Mouse (Mus musculus): ENCODE measurements at regions not wholly inside any gene's neighbourhood (a gene's known extent, or its start where the extent isn't known, plus 50 kb on each side); places are given as distances from the start of the nearest gene placed in this dataset.

- CTCF ChIA-PET: interaction anchor here (0.6 to 0.7 kb wide), 2 partner anchors 26 to 240 kb away, joined by 3 to 4 read pairs; no protein-coding TSS in a partner anchor
These were observed 84.8 kb upstream of the Calm2 start for GRCm38 (mm10) chr17:87531411-87532157.

DNA sequence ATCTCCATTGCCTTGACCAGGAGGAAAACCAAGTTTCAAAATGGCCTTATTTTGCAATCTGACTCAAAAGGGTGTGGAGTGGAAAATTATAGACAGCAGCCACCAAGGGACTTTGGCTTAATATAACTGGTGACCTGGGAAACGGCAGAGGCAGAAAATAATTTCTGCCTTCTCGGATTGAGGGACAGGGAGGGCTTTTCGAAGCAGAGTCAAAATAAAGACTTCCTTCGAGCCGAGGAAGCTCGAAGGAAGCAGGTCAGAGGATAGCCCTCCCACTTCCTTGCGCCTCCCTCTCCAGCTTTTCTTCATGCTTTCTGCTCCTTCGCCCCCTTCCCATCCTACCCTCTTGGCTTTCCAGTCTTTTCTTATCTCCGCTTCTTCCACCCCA lies 85.4 kb upstream of the Calm2 start:
- CTCF ChIA-PET: interaction anchor here (0.6 to 0.7 kb wide), 2 partner anchors 27 to 241 kb away, joined by 3 to 4 read pairs; no protein-coding TSS in a partner anchor

GRCm38 (mm10) chr17:87532762-87533161 lies 86.0 kb upstream of the Calm2 start:
- CTCF ChIA-PET: no interaction called here

DNA sequence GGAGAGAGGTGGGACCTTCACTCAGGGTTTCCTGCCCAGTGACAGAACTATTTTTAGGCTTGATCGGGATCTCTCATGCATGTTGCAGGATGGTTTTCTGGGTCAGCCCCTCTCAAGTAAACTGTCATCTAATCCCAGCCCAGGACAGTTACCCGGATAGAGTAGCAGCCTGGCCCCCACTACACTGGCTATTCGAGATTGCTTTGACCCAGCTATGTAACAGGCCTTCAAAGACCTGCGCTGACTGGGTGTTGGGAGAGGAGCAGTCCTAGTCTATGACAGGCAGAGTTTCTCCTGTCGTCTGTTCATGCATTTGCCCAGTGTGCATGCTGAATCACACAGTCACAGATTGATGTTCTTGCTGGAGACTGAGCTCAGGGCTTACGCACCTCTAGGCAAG lies 86.2 kb upstream of the Epcam start:
- CTCF ChIA-PET: interaction anchor here (0.6 kb wide), 1 partner anchor 8 kb away, joined by 5 read pairs; no protein-coding TSS in a partner anchor

DNA sequence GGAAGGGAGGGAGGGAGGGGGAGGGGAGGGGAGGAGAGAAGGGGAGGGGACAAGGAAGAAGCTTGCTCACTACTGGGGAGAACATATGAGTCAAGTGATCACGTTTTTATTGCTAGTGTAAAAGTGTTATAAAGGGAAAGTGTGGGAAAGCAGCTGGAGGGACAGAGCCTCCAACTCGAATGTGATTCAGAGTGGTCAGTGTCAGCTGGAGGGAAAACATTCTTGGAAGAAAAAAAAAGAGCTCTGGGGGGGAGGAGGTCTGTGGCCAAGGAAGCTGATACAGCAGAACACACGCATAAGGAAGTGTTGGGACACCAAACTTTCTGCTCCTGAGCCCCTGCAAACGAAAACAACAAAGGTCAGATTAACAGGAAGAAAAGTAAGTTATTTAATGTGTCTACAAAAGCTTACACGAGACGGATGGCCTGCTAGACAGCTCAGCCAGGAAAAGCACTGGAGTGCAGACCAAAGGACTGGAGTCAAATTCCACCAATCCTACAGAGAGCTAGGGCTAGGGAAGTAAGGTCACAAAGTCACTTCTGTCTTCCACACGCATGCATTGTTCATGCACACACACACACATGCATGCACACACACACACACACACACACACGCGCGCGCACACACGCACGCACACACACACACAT lies 85.1 kb upstream of the Epcam start:
- CTCF ChIA-PET: no interaction called here

GRCm38 (mm10) chr17:87554561-87554960 lies 81.2 kb upstream of the Epcam start:
- CTCF ChIA-PET: no interaction called here

- CTCF ChIA-PET: no interaction called here
These were observed 77.4 kb upstream of the Epcam start for GRCm38 (mm10) chr17:87558419-87558818.

GRCm38 (mm10) chr17:87559641-87560040 lies 76.1 kb upstream of the Epcam start:
- CTCF ChIA-PET: interaction anchor here (0.6 kb wide), 1 partner anchor 18 kb away, joined by 3 read pairs; no protein-coding TSS in a partner anchor

DNA sequence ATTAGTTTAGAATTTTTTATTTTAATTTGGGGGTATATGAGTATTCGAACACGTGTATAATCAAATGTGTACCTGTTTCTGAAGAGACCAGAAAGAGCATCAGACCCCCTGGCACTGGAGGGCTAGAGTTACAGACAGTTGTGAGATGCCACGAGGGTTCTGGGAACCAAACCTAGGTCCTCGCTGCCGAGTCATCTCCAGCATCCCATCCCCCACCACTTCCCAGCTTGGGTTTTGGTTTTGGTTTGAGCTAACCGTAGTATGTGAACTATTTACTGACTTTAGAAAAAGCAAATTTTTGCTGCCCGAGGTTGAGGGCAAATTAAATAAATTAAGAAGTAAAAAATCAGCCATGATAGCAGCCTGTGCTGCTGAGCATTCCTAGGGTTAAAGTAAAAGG lies 74.9 kb upstream of the Epcam start:
- CTCF ChIA-PET: no interaction called here

GRCm38 (mm10) chr17:87563375-87563774 lies 72.4 kb upstream of the Epcam start:
- CTCF ChIA-PET: no interaction called here

DNA sequence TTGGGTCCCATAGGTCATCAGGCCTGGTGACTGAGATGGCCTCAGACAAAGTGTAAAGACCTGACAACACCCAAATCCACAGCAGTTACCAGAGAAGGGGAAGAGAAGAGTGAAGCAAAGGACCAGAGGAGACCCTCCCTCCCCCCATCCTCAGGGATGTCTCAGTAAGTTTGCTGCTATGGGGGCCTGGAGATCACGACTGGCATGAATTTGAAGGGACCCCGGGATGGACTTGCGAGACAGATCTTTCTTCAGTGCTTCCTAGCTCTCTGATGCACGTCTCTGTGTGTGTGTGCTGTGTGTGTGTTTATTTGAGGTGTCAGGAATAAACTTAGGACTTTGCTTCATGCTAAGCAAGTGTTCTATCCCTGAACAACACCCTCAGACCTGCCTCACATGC lies 70.1 kb upstream of the Epcam start:
- CTCF ChIA-PET: no interaction called here

DNA sequence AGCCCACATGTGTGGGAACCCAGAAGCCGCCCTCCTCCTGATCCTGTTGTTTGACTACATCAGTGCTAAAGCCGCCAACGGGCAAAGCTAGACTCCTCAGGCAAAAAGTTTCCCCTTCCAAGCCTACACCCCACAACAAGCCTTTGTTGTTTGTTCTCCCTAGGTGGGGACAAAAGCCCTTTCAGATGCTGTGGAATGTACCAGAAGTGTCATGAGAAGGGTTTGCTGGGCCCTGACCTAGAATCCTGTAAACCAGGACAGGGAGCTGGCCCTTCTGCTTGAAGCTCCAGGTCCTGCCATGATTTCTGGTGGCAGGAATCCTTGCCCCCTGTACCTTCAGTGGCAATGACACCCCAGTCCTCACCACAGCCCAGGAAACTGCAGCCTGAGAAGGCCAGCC lies 69.5 kb upstream of the Epcam start:
- CTCF ChIA-PET: no interaction called here

DNA sequence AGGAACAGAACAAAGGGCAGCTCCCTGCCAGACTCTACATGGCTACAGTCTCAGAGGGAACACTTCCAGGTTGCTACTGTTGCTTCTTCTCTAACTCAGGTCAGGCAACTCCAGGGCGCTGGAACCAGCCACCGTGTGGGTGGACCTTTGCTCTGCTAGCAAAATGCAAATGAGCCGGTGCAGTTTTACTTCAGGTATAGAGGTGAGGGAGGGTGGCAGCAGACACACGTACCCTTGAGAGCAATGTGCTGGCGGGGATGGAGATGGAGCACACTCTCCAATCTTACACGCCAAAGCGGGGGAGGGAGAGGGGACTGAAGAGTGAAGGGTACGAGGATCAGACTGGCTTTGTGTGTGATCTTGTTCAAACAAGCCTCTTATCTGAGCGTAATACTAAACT lies 68.8 kb upstream of the Epcam start:
- CTCF ChIA-PET: interaction anchor here (0.6 kb wide), 1 partner anchor 23 kb away, joined by 6 read pairs; no protein-coding TSS in a partner anchor

DNA sequence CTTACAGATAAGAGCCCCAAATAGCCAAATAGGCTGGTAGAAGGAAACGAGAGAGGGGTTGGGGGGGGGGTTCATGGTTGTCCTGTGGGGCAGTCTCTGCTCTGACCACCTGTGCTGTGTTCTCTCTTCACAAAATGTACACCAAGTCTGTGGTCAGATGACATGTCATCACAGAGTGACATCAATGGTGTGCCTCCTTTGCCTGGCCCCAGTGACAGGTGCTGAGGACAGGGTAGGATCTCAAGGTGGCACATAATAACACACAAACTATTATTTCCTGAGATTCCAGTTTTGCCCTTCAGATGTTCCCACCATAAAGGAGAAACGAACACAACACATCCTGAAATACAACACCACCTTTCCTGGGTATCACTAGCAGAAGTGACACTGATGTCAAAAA lies 68.3 kb upstream of the Epcam start:
- CTCF ChIA-PET: interaction anchor here (0.6 kb wide), 1 partner anchor 22 kb away, joined by 6 read pairs; no protein-coding TSS in a partner anchor

DNA sequence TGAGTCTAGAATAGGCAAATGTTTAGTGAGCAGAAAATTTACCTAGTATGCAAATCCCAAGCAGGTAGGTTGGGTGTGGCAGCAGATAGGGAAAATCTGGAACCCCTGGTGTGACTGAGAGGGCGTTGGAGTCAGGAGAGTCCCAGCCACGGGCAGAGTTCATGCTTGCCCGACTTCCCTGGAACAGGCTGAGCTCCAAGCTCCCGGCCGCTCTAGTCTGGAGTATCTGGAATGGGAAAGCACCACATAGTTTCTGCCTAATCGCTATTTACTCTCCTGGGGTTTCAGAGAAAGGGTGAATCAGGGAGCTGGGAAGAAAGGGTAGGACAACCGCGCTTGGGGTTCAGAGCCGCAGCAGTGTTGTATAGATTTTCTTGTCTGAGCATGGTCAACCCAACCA lies 65.8 kb upstream of the Epcam start:
- CTCF ChIA-PET: interaction anchor here (0.6 kb wide), 1 partner anchor 271 kb away, joined by 5 read pairs; no protein-coding TSS in a partner anchor

DNA sequence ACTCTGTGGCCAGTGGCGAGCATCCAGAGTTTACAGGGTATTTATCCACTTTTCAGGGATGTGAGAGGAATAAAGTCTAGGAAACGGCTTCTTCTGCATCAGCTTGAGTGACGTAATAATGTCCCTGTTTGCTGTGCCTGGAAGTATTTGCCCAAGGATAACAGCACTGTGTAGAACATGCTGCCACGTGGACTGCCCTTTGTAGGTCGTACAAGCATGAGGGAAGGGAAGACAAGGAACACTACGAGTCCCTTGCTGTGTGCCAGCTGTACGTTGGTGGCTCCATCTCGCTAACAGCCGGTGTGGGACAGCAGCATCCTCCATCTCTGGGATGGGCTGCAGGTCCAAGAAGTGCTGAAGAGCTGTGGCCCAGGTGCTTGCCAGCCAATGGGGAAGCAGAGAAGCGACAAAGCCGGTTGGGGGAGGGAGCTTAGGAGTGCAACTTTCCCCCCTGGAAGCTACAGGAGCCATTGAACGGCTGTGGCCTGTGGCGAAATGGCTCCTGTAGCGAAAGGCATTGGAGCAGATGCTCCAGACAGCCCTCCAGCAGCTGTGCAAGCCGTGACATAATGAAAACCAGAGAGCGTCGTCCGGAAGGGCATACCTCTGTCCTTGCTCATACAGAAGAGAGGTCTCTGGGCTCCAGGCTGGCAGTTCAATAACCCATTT lies 65.0 kb upstream of the Epcam start:
- CTCF ChIA-PET: interaction anchor here (1.1 to 2.0 kb wide), 2 partner anchors 256 to 462 kb away, joined by 3 to 7 read pairs; no protein-coding TSS in a partner anchor

GRCm38 (mm10) chr17:87571345-87571932 lies 64.3 kb upstream of the Epcam start:
- CTCF ChIA-PET: interaction anchor here (1.1 to 2.0 kb wide), 2 partner anchors 257 to 463 kb away, joined by 3 to 7 read pairs; no protein-coding TSS in a partner anchor

GRCm38 (mm10) chr17:87583575-87583974 lies 52.2 kb upstream of the Epcam start:
- CTCF ChIA-PET: no interaction called here

DNA sequence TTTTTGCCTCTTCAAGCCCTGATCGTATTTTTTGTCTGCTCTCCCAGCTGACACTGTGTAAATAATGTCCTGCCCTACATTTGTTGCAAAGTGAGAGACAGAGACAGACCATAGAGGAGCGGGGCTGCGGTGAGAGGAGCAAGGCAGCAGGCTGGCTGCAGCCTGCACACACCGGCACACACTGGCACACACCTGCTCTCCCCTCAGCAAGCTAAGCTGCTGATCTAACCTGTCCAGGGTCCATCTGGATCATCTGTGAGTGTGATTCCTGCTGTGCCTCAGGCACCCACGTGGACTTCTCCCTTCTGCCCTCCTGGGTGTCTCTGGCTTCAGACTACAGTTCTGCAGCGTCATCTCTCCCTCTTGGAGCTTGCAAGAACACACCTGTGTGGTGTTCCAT lies 50.4 kb upstream of the Epcam start:
- CTCF ChIA-PET: interaction anchor here (0.7 kb wide), 1 partner anchor 1395 kb away, joined by 3 read pairs; no protein-coding TSS in a partner anchor
